Mouse (Mus musculus): ENCODE measurements around the gene Atad1. TPM values are rescaled to one million over a fixed set of nuclear protein-coding genes. Genes with fewer than 3 reads are reported as not detected.
"Not testable (repeated sequence)": the region's sequence is repeated elsewhere in the genome, so short reads cannot be mapped to it uniquely, and the experiment has no call there.

Gene Atad1
- polyA plus RNA-seq (2012; rRNA removed), result 12.2 and 15.0 TPM in 2 replicates

- no peak for DNase-seq (ENCODE audit: low read depth)
Observed at GRCm38 (mm10) chr19:32739686-32740085, at the start of gene Atad1. Gene Atad1, minus strand, starts transcription at chr19:32739786.

- DNase-seq (ENCODE audit: low read depth), result not testable (repeated sequence)
Observed at GRCm38 (mm10) chr19:32788016-32788415, 48.4 kb upstream of the Atad1 start.

GRCm38 (mm10) chr19:32787388-32787787 lies 47.8 kb upstream of the Atad1 start:
- not testable (repeated sequence) for DNase-seq (ENCODE audit: low read depth)

- DNase-seq (ENCODE audit: low read depth), result no peak
Observed at GRCm38 (mm10) chr19:32781305-32782071, 41.9 kb upstream of the Atad1 start.

GRCm38 (mm10) chr19:32779131-32779530 lies 39.5 kb upstream of the Atad1 start:
- no peak for DNase-seq (ENCODE audit: low read depth)

- no peak for DNase-seq (ENCODE audit: low read depth)
Observed at GRCm38 (mm10) chr19:32778411-32778810, 38.8 kb upstream of the Atad1 start.

- DNase-seq (ENCODE audit: low read depth), result no peak
Observed at GRCm38 (mm10) chr19:32762493-32762892, 22.9 kb upstream of the Atad1 start.

GRCm38 (mm10) chr19:32761162-32761561 lies 21.6 kb upstream of the Atad1 start:
- no peak for DNase-seq (ENCODE audit: low read depth)

- no peak for DNase-seq (ENCODE audit: low read depth)
Observed at GRCm38 (mm10) chr19:32760499-32760898, 20.9 kb upstream of the Atad1 start.

GRCm38 (mm10) chr19:32759357-32760024 lies 19.9 kb upstream of the Atad1 start:
- no peak for DNase-seq (ENCODE audit: low read depth)

- no peak for DNase-seq (ENCODE audit: low read depth)
Observed at GRCm38 (mm10) chr19:32758793-32759161, 19.2 kb upstream of the Atad1 start.

GRCm38 (mm10) chr19:32757831-32758792 lies 18.5 kb upstream of the Atad1 start:
- no peak for DNase-seq (ENCODE audit: low read depth)

GRCm38 (mm10) chr19:32756900-32757725 lies 17.5 kb upstream of the Atad1 start, which contains the start of gene Pten:
Gene Pten, plus strand, starts transcription at chr19:32757497.
- DNase-seq (ENCODE audit: low read depth), result no peak

GRCm38 (mm10) chr19:32756636-32756899 lies 17.0 kb upstream of the Atad1 start:
- no peak for DNase-seq (ENCODE audit: low read depth)

- no peak for DNase-seq (ENCODE audit: low read depth)
Observed at GRCm38 (mm10) chr19:32755792-32756635, 16.4 kb upstream of the Atad1 start.

- no peak for DNase-seq (ENCODE audit: low read depth)
Observed at GRCm38 (mm10) chr19:32755104-32755791, 15.7 kb upstream of the Atad1 start.

GRCm38 (mm10) chr19:32754188-32755000 lies 14.8 kb upstream of the Atad1 start:
- no peak for DNase-seq (ENCODE audit: low read depth)

- no peak for DNase-seq (ENCODE audit: low read depth)
Observed at GRCm38 (mm10) chr19:32753386-32753785, 13.8 kb upstream of the Atad1 start.

GRCm38 (mm10) chr19:32752357-32752756 lies 12.8 kb upstream of the Atad1 start:
- no peak for DNase-seq (ENCODE audit: low read depth)

All from gonadal fat pad, adult 2 months (tissue).